Mouse (Mus musculus): ENCODE measurements around the gene Rapgef5. TPM values are rescaled to one million over a fixed set of nuclear protein-coding genes. Genes with fewer than 3 reads are reported as not detected.

The Rapgef5 gene
- total RNA-seq, 1 experiment: 9.9 TPM

DNA sequence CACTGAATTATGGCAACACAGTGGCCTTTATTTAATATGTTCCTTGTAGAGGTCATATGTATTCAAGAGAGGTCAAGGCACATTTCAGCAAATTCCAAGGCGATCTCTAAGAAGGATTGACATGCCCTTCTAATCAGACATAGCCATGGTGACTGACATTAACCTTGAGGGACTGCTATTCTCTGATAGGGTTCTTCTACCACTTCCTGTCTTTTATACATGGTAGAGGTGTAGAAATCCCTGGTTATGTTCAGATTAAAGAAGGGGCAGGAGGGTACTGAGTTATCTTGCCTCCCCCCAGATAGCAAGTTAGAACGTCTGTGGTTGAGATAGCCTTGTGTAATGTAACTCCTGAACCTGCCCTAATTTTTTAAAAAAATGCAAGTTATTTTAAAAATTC, 69.1 kb downstream of the Rapgef5 start:
- Histone ChIP-seq H3K9me3 (ENCODE audit: control insufficient read depth, insufficient read depth, low read depth, low read length) (no peaks in the 10 kb centered on the region), H3K27ac (ENCODE audit: insufficient read depth, low read depth, low read length, poor library complexity, severe bottlenecking) (no peak overlapping the region), H3K9ac (ENCODE audit: insufficient read depth, low read depth, low read length, poor library complexity, severe bottlenecking) (no peak overlapping the region), H3K4me3 (ENCODE audit: insufficient read depth in 1 of 2, low read depth in 1 of 2, low read length in 2 of 2, poor library complexity in 1 of 2, severe bottlenecking in 1 of 2) (no peak overlapping the region), H3K4me1 (ENCODE audit: control insufficient read depth in 2 of 2, insufficient read depth in 2 of 2, low read length in 2 of 2, poor library complexity in 1 of 2) (no peaks in the 10 kb centered on the region), H3K36me3 (ENCODE audit: control insufficient read depth, insufficient read depth, low read length, poor library complexity, severe bottlenecking) (no peaks in the 10 kb centered on the region; the same call in 1 of the 2 replicates)
- no peak for DNase-seq (ENCODE audit: low read depth, low spot score)
- TF ChIP-seq ZNF384 (IDR thresholded peaks at IDR 0.05; ENCODE audit: low read depth, low read length) (no peak), MAFK (IDR thresholded peaks at IDR 0.05; ENCODE audit: insufficient read depth, low read depth, low read length) (no peak), CHD2 (IDR thresholded peaks at IDR 0.05; ENCODE audit: low read depth, low read length) (no peak), ZC3H11A (IDR thresholded peaks at IDR 0.05; ENCODE audit: borderline replicate concordance, low read depth, low read length) (no peak), HCFC1 (IDR thresholded peaks at IDR 0.05; ENCODE audit: borderline replicate concordance, insufficient read depth, low read length) (no peak)
- in situ Hi-C loops (cut with MboI; ENCODE audit: low sequenced_read_pairs in 2 of 2, unreplicated experiment in 2 of 2): loop anchor here in 1 of 2 experiments (25.0 kb wide), 1 partner anchor 177 kb away; no protein-coding TSS in a partner anchor

DNA sequence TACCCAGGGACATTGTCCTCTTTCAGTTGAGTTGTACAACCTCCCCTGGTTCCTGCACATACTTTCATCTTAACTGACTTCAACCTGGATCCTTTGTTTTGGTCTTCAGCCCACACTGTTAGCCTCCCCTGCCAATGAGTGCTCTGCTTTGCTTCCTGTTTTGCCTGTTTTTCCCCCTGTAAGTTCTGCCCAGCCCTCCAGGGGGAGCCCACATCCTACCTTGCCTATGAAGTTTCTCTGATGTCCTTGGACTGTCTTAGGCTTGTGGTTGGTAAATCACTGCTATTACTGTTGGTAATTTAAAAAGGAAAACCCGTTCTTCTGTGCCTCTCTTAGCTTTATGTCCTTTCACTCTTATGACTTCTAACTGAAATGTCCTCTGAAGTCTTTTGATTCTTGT, 69.8 kb downstream of the Rapgef5 start:
- no peak overlapping the region for H3K9ac ChIP-seq (ENCODE audit: insufficient read depth, low read depth, low read length, poor library complexity, severe bottlenecking)
- DNase-seq (ENCODE audit: low read depth, low spot score): peak; percentile 59
- no peaks in the 10 kb centered on the region for H3K4me1 ChIP-seq (ENCODE audit: control insufficient read depth in 2 of 2, insufficient read depth in 2 of 2, low read length in 2 of 2, poor library complexity in 1 of 2)
- in situ Hi-C loops (cut with MboI; ENCODE audit: low sequenced_read_pairs in 2 of 2, unreplicated experiment in 2 of 2): loop anchor here in 1 of 2 experiments (25.0 kb wide), 1 partner anchor 176 kb away; no protein-coding TSS in a partner anchor
- H3K4me3 ChIP-seq (ENCODE audit: insufficient read depth in 1 of 2, low read depth in 1 of 2, low read length in 2 of 2, poor library complexity in 1 of 2, severe bottlenecking in 1 of 2): no peak overlapping the region
- no peaks in the 10 kb centered on the region for H3K9me3 ChIP-seq (ENCODE audit: control insufficient read depth, insufficient read depth, low read depth, low read length)
- H3K27ac ChIP-seq (ENCODE audit: insufficient read depth, low read depth, low read length, poor library complexity, severe bottlenecking): no peak overlapping the region
- peak; percentile 69 for TF ChIP-seq ZC3H11A (IDR thresholded peaks at IDR 0.05; ENCODE audit: borderline replicate concordance, low read depth, low read length)
- TF ChIP-seq MAFK (IDR thresholded peaks at IDR 0.05; ENCODE audit: insufficient read depth, low read depth, low read length): no peak
- no peak for TF ChIP-seq ZNF384 (IDR thresholded peaks at IDR 0.05; ENCODE audit: low read depth, low read length)
- no peaks in the 10 kb centered on the region; the same call in 1 of the 2 replicates for H3K36me3 ChIP-seq (ENCODE audit: control insufficient read depth, insufficient read depth, low read length, poor library complexity, severe bottlenecking)

DNA sequence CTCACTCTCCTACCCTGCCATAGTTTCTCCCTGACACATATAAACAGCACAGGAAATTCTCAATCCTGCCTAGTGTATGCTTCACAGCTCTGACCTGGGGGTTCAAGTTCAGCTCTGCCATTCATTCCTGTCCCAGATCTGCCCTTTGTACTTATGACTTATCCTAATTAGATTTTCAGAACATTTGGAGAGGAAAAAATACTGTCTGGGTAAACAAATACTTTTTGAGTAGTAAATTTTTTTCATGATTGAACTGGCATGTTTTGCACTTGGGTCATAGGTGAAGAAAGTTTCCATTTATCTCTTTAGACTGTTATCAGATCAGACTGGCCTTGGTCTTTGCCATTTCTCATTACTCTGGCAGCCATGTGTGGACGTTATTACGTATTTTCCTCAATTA, 72.9 kb downstream of the Rapgef5 start:
- Histone ChIP-seq H3K36me3 (ENCODE audit: control insufficient read depth, insufficient read depth, low read length, poor library complexity, severe bottlenecking) (no peaks in the 10 kb centered on the region; the same call in 1 of the 2 replicates), H3K9ac (ENCODE audit: insufficient read depth, low read depth, low read length, poor library complexity, severe bottlenecking) (no peak overlapping the region), H3K9me3 (ENCODE audit: control insufficient read depth, insufficient read depth, low read depth, low read length) (no peaks in the 10 kb centered on the region), H3K4me3 (ENCODE audit: insufficient read depth in 1 of 2, low read depth in 1 of 2, low read length in 2 of 2, poor library complexity in 1 of 2, severe bottlenecking in 1 of 2) (no peak overlapping the region), H3K4me1 (ENCODE audit: control insufficient read depth in 2 of 2, insufficient read depth in 2 of 2, low read length in 2 of 2, poor library complexity in 1 of 2) (no peaks in the 10 kb centered on the region), H3K27ac (ENCODE audit: insufficient read depth, low read depth, low read length, poor library complexity, severe bottlenecking) (no peak overlapping the region)
- no peak for TF ChIP-seq MAFK (IDR thresholded peaks at IDR 0.05; ENCODE audit: insufficient read depth, low read depth, low read length)
- TF ChIP-seq HCFC1 (IDR thresholded peaks at IDR 0.05; ENCODE audit: borderline replicate concordance, insufficient read depth, low read length): no peak
- no peak for TF ChIP-seq ZC3H11A (IDR thresholded peaks at IDR 0.05; ENCODE audit: borderline replicate concordance, low read depth, low read length)
- TF ChIP-seq CHD2 (IDR thresholded peaks at IDR 0.05; ENCODE audit: low read depth, low read length): no peak
- no peak for TF ChIP-seq ZNF384 (IDR thresholded peaks at IDR 0.05; ENCODE audit: low read depth, low read length)
- DNase-seq (ENCODE audit: low read depth, low spot score): no peak
- in situ Hi-C loops (cut with MboI; ENCODE audit: low sequenced_read_pairs in 2 of 2, unreplicated experiment in 2 of 2): loop anchor here in 1 of 2 experiments (25.0 kb wide), 1 partner anchor 173 kb away; no protein-coding TSS in a partner anchor

DNA sequence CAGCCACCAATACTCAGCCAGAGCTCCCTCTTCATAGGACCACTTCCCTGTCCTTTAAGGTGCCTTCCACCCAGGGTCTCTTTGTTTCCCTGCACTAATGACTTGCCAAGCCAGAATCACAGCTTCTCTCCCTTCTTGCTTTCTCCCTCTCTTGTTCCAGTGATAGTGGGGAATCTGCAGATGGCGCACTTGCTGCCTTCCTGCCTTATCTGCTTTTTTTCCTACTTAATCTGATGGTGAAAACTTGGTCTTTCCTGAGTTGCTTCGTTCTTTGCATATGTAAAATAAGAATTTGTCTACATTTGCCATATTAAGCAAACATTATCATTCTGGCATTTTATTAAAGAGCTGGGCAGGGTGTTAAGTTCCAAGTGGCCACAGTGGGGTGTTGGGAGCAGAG, 75.7 kb downstream of the Rapgef5 start:
- H3K4me1 ChIP-seq (ENCODE audit: control insufficient read depth in 2 of 2, insufficient read depth in 2 of 2, low read length in 2 of 2, poor library complexity in 1 of 2): no peaks in the 10 kb centered on the region
- H3K27ac ChIP-seq (ENCODE audit: insufficient read depth, low read depth, low read length, poor library complexity, severe bottlenecking): no peak overlapping the region
- no peak for TF ChIP-seq ZNF384 (IDR thresholded peaks at IDR 0.05; ENCODE audit: low read depth, low read length)
- no peak for TF ChIP-seq ZC3H11A (IDR thresholded peaks at IDR 0.05; ENCODE audit: borderline replicate concordance, low read depth, low read length)
- no peak for TF ChIP-seq CHD2 (IDR thresholded peaks at IDR 0.05; ENCODE audit: low read depth, low read length)
- TF ChIP-seq HCFC1 (IDR thresholded peaks at IDR 0.05; ENCODE audit: borderline replicate concordance, insufficient read depth, low read length): no peak
- TF ChIP-seq MAFK (IDR thresholded peaks at IDR 0.05; ENCODE audit: insufficient read depth, low read depth, low read length): no peak
- no peak for DNase-seq (ENCODE audit: low read depth, low spot score)
- H3K9ac ChIP-seq (ENCODE audit: insufficient read depth, low read depth, low read length, poor library complexity, severe bottlenecking): no peak overlapping the region
- in situ Hi-C loops (cut with MboI; ENCODE audit: low sequenced_read_pairs in 2 of 2, unreplicated experiment in 2 of 2): loop anchor here in 1 of 2 experiments (25.0 kb wide), 1 partner anchor 170 kb away; no protein-coding TSS in a partner anchor
- H3K4me3 ChIP-seq (ENCODE audit: insufficient read depth in 1 of 2, low read depth in 1 of 2, low read length in 2 of 2, poor library complexity in 1 of 2, severe bottlenecking in 1 of 2): no peak overlapping the region
- H3K9me3 ChIP-seq (ENCODE audit: control insufficient read depth, insufficient read depth, low read depth, low read length): no peaks in the 10 kb centered on the region
- H3K36me3 ChIP-seq (ENCODE audit: control insufficient read depth, insufficient read depth, low read length, poor library complexity, severe bottlenecking): no peaks in the 10 kb centered on the region
